Mouse (Mus musculus) central nervous system, embryonic 14 days (tissue): ENCODE measurements around the gene Ostc. TPM values are rescaled to one million over a fixed set of nuclear protein-coding genes. Genes with fewer than 3 reads are reported as not detected.

ENCODE experiments used
- polyA plus RNA-seq: library from polyadenylated mRNA; depleted of rRNA; stranded (reverse); fragments of >200 nt; gene quantifications from 2 replicates; pipeline ENCODE4 v1.2.3, GENCODE M21; 2012; rRNA removed

The Ostc gene
- 148 and 169 TPM in 2 replicates for polyA plus RNA-seq

GRCm38 (mm10) chr3:130708967-130709924 lies at the start of gene Ostc:
Ostc (minus strand) TSS chr3:130709444.

GRCm38 (mm10) chr3:130730189-130730653 lies 21.0 kb upstream of the Ostc start, which contains the start of gene Rpl34:
Rpl34 (minus strand) TSS chr3:130730398.

Other genes with a start within 250 kb of the Ostc start
- gene Etnppl, start 92.0 kb downstream of the Ostc start, polyA plus RNA-seq: not detected in 2 replicates
- gene Rpl34, start 21.0 kb upstream of the Ostc start, polyA plus RNA-seq: 2,237 and 2,306 TPM in 2 replicates